Mouse (Mus musculus) liver, embryonic 16.5 days (tissue): ENCODE data around the gene Ube2i. TPM values are rescaled to one million over a fixed set of nuclear protein-coding genes. Genes with fewer than 3 reads are reported as not detected.

Experiments
- ATAC-seq: fragments of 200-750 bp; cut with Nextera tagmentation; 2 replicates; pipeline ENCODE4 v1.8.0; 2017; ENCODE audit warnings: low read depth, mild to moderate bottlenecking, moderate number of reproducible peaks, moderate library complexity
- H3K27ac ChIP-seq: fragments of 300-500 bp; sonication (generic); 2 replicates; pipeline ENCODE4 v1.5.1; 2014; ENCODE audit warnings: mild to moderate bottlenecking, low read length
- H3K27me3 ChIP-seq: fragments of 300-500 bp; sonication (generic); 2 replicates; pipeline ENCODE4 v1.6.1; 2014; ENCODE audit warnings: low read depth, low read length, mixed read lengths; ENCODE audit not compliant: control insufficient read depth, insufficient read depth
- H3K36me3 ChIP-seq: fragments of 300-500 bp; sonication (generic); 2 replicates; pipeline ENCODE4 v1.6.1; 2014; ENCODE audit warnings: mild to moderate bottlenecking; ENCODE audit not compliant: control insufficient read depth, insufficient read depth
- H3K4me1 ChIP-seq: fragments of 300-500 bp; sonication (generic); 2 replicates; pipeline ENCODE4 v1.6.1; 2014; ENCODE audit warnings: low read depth, low read length, mixed read lengths; ENCODE audit not compliant: control insufficient read depth
- H3K4me2 ChIP-seq: fragments of 300-500 bp; sonication (generic); 2 replicates; pipeline ENCODE4 v1.6.1; 2014; ENCODE audit warnings: low read depth, low read length, mixed read lengths
- H3K4me3 ChIP-seq: fragments of 300-500 bp; sonication (generic); 2 replicates; pipeline ENCODE4 v1.5.1; 2014; ENCODE audit warnings: low read depth, mild to moderate bottlenecking, low read length
- H3K9ac ChIP-seq: fragments of 300-500 bp; sonication (generic); 2 replicates; pipeline ENCODE4 v1.6.1; 2014; ENCODE audit warnings: low read depth, low read length
- H3K9me3 ChIP-seq: fragments of 300-500 bp; sonication (generic); replicated peaks from 2 replicates; pipeline ENCODE4 v1.6.1; 2016; ENCODE audit warnings: low read length; ENCODE audit not compliant: control insufficient read depth
- WGBS: fragments of 180-500 bp; shearing (Covaris S2); extraction: QIAGEN DNeasy Blood & Tissue Kit; methylation state at CpG from one replicate; pipeline ENCODE4 v1.1.7; 2014; ENCODE audit not compliant: insufficient replicate concordance; 5-methylcytosine and 5-hydroxymethylcytosine counted together
- polyA plus RNA-seq: library from polyadenylated mRNA; unstranded; fragments of >200 nt; fragmentation: Nextera tagmentation; extraction: Ambion mirVana; gene quantifications from 2 replicates; pipeline ENCODE4 v1.2.1, GENCODE M21; 2015

Ube2i gene
- polyA plus RNA-seq, 1 experiment from 2014 or later = 205 TPM

- Histone ChIP-seq H3K27me3 (peaks cover 36% of the 10 kb centered on the region), H3K4me1 (peaks cover 7% of the 10 kb centered on the region), H3K4me3 (no peak overlapping the region), H3K9ac (no peak overlapping the region), H3K4me2 (no peak overlapping the region), H3K36me3 (peaks cover 10% of the 10 kb centered on the region), H3K9me3 (no peaks in the 10 kb centered on the region), H3K27ac (no peak overlapping the region)
- 50% methylated on average over 6 of the region's 6 CpGs for WGBS
- ATAC-seq = no peak
These were observed 16.6 kb downstream of the Ube2i start for GRCm38 (mm10) chr17:25257804-25258261.

GRCm38 (mm10) chr17:25256140-25256754 lies 18.2 kb downstream of the Ube2i start, which contains the start of gene Baiap3:
Gene Baiap3 (minus strand): TSS chr17:25256364.
- no peak within 1 kb of the TSS for H3K9ac ChIP-seq
- H3K9me3 ChIP-seq = no peaks in the 10 kb centered on the region

DNA sequence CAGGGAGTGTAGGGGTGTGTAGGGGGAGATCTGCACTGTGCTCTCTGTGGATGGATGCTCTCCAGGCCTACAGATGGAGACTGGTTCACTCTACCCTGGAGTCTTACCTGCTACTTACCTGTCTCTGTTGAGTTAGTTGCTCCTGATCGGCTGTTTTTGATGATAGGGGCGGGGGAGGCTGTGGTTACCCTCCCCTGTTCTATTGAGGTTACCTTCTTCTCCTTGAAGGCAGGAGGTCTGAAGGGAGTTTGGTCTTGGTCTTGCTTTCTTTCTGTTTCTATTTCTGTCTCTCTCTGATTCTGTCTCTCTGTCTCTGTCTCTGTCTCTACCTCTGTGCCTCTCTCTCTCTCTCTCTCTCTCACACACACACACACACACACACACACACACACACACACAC lies 19.3 kb downstream of the Ube2i start:
- H3K9me3 ChIP-seq = no peaks in the 10 kb centered on the region
- no peak overlapping the region for H3K4me2 ChIP-seq
- no peak overlapping the region for H3K4me3 ChIP-seq
- no peak overlapping the region for H3K27ac ChIP-seq
- WGBS = 33% methylated on average over 2 of the region's 2 CpGs
- H3K27me3 ChIP-seq = peaks cover 36% of the 10 kb centered on the region
- peaks cover 4% of the 10 kb centered on the region; the same call in 1 of the 2 replicates for H3K36me3 ChIP-seq
- H3K4me1 ChIP-seq = peaks cover 7% of the 10 kb centered on the region
- ATAC-seq = no peak
- H3K9ac ChIP-seq = no peak overlapping the region

More at GRCm38 (mm10) chr17:25256140-25256754, 18.2 kb downstream of the Ube2i start, which contains the start of gene Baiap3:
- Histone ChIP-seq H3K4me1 (peaks cover 7% of the 10 kb centered on the region), H3K4me3 (peak within 1 kb of the TSS; percentile 33), H3K4me2 (peak within 1 kb of the TSS; percentile 53), H3K27ac (no peak within 1 kb of the TSS), H3K36me3 (peaks cover 4% of the 10 kb centered on the region; the same call in 1 of the 2 replicates), H3K27me3 (peaks cover 36% of the 10 kb centered on the region)
- WGBS = 5% methylated on average over 35 of the region's 35 CpGs
- ATAC-seq = no peak

DNA sequence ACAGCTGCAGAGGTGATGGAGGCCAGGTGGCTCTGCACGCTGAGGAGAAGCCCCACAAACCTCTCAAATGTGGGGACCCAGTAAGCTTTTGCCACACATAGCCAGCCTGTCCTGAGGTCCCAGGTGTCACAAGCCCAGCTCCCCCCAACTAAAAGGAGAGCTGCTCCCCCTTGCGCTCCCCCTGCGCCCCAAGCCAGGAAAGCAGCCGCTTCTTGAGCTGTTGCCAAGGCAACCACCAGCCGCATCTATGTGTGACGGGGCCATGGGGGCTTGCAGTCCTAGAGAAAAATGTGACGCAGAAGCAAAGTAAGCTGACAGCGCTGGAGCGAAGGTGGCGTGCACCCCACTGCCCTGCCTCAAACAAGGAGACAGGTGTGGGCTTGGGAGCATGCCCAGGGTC lies 20.7 kb downstream of the Ube2i start:
- Histone ChIP-seq H3K9ac (no peak overlapping the region), H3K4me2 (no peak overlapping the region), H3K27me3 (peaks cover 36% of the 10 kb centered on the region), H3K36me3 (no peaks in the 10 kb centered on the region), H3K27ac (no peak overlapping the region), H3K4me1 (peaks cover 7% of the 10 kb centered on the region), H3K9me3 (no peaks in the 10 kb centered on the region), H3K4me3 (no peak overlapping the region)
- no peak for ATAC-seq
- 40% methylated on average over 10 of the region's 10 CpGs for WGBS

- Histone ChIP-seq H3K27me3 (peaks cover 36% of the 10 kb centered on the region), H3K4me2 (no peak overlapping the region), H3K4me1 (peaks cover 7% of the 10 kb centered on the region), H3K9ac (no peak overlapping the region), H3K27ac (no peak overlapping the region), H3K36me3 (no peaks in the 10 kb centered on the region), H3K9me3 (no peaks in the 10 kb centered on the region), H3K4me3 (no peak overlapping the region)
- WGBS = 44% methylated on average over 3 of the region's 3 CpGs
- no peak for ATAC-seq
These were observed 21.8 kb downstream of the Ube2i start for GRCm38 (mm10) chr17:25252643-25253042.

DNA sequence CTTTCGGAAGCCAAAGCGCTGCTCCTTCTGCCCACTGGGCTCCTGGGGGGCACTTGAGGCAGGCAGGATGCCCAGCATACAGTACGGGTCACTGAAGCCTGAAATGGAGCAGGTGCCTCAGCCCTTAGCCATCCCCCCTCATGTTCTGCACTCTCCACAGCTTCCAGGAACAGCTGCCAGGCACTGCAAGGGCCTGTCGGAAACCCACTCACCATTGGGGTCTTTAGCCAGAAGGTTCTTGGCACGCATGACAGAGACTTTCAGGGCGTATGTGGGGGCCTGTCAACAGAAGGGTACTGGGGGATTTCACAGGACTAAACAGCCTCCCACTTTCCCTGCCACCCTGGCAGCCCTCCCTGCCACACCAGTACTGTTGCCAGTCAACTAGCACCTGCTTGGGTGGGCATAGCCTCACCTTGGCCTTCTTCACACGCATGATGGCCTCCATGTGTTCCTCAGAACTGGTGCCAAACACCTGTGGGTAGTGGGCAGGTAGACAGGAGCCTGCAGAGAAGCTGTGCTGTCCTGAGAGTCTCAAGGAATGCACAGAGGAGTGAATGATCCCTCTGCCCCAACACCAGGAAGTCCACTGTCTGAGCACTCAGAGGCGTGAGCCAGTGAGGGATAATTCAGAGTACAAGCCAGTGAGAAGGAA lies 24.1 kb downstream of the Ube2i start:
- no peaks in the 10 kb centered on the region for H3K4me1 ChIP-seq
- H3K4me2 ChIP-seq = no peak overlapping the region
- no peaks in the 10 kb centered on the region for H3K9me3 ChIP-seq
- H3K27me3 ChIP-seq = peaks cover 20% of the 10 kb centered on the region
- WGBS = 56% methylated on average over 8 of the region's 8 CpGs
- no peak for ATAC-seq
- no peak overlapping the region for H3K9ac ChIP-seq
- H3K4me3 ChIP-seq = no peak overlapping the region
- no peaks in the 10 kb centered on the region for H3K36me3 ChIP-seq
- no peak overlapping the region for H3K27ac ChIP-seq

DNA sequence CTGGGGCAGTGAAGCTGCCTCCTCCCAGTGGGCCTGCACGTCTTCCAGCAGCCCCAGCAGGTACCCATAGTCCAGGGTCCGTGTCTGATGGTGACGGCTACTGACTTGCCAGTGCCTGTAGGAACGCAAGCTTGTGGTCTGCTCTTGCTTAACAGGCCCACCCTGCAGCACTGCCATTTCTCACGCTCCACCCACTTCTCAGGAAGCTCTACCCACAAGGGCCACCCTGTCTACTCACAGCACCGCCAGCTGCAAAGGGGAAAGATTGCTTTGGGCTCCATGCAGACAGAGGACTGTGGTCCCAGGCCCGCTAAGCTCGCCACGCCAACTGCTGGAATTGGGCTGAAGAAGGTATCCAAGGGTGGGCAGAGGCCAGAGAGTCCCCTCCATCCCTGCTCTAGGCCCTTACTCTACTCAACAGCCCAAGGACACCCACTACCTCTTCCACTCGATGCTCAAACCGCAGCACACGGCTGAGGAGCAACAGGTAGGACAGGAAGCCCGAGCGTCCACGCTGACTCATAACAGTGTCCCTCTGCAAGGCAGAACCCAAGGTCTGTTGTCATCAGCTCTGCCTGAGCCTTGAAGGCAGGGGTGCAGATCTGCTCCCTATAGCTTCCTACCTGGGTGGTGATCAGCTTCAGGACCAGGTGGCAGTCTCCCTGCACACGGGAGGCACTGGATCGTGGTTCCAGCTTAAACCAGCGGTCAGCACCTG lies 26.2 kb downstream of the Ube2i start:
- H3K36me3 ChIP-seq = peaks cover 3% of the 10 kb centered on the region; the same call in 1 of the 2 replicates
- H3K27ac ChIP-seq = no peak overlapping the region
- H3K4me3 ChIP-seq = no peak overlapping the region
- WGBS = 34% methylated on average over 18 of the region's 18 CpGs
- ATAC-seq = no peak
- no peaks in the 10 kb centered on the region for H3K9me3 ChIP-seq
- no peak overlapping the region for H3K4me2 ChIP-seq
- no peaks in the 10 kb centered on the region for H3K4me1 ChIP-seq
- peaks cover under 1% of the 10 kb centered on the region for H3K27me3 ChIP-seq
- no peak overlapping the region for H3K9ac ChIP-seq

- WGBS = 85% methylated on average over 16 of the region's 16 CpGs
- Histone ChIP-seq H3K4me3 (no peak overlapping the region), H3K9me3 (no peaks in the 10 kb centered on the region), H3K36me3 (peaks cover 5% of the 10 kb centered on the region; the same call in 1 of the 2 replicates), H3K4me1 (peaks cover 13% of the 10 kb centered on the region), H3K27ac (no peak overlapping the region), H3K27me3 (no peaks in the 10 kb centered on the region; the same call in 1 of the 2 replicates), H3K4me2 (no peak overlapping the region), H3K9ac (no peak overlapping the region)
- ATAC-seq = no peak
These were observed 30.2 kb downstream of the Ube2i start for GRCm38 (mm10) chr17:25244239-25244638.
